Mouse (Mus musculus) MEL (cell line): ENCODE results near the gene Pnkp. TPM values are rescaled to one million over a fixed set of nuclear protein-coding genes. Genes with fewer than 3 reads are reported as not detected.

Experiments used
- DNase-seq: peaks from one replicate; pipeline ENCODE4 v3.0.0; 2011; ENCODE audit warnings: low read depth, low spot score
- H3K27ac ChIP-seq: 2 replicates; pipeline ENCODE4 v1.5.1; 2012; ENCODE audit warnings: low read depth, mild to moderate bottlenecking, control low read depth, low read length, moderate library complexity; ENCODE audit not compliant: control insufficient read depth
- H3K27me3 ChIP-seq, 2 experiments: fragments of 150-350 bp in 1 of 2; sonication (generic) in 1 of 2; 2 replicates each; pipeline ENCODE4 v1.6.1; 2012; ENCODE audit warnings: low read length in 2 of 2, mild to moderate bottlenecking in 2 of 2, improper control_type of control experiment in 1 of 2, moderate library complexity in 1 of 2; ENCODE audit not compliant: insufficient read depth in 2 of 2, control insufficient read depth in 1 of 2
- H3K36me3 ChIP-seq, 2 experiments: 2 replicates each; pipeline ENCODE4 v1.6.1; 2012 to 2014; ENCODE audit warnings: low read length in 2 of 2, improper control_type of control experiment in 1 of 2, inconsistent platforms in 1 of 2, mild to moderate bottlenecking in 1 of 2; ENCODE audit not compliant: insufficient read depth in 2 of 2, control insufficient read depth in 1 of 2
- H3K4me1 ChIP-seq, 2 experiments: fragments of 150-350 bp in 1 of 2; sonication (generic) in 1 of 2; 2 replicates each; pipeline ENCODE4 v1.6.1; 2012; ENCODE audit warnings: low read length in 2 of 2, improper control_type of control experiment in 1 of 2, mild to moderate bottlenecking in 1 of 2; ENCODE audit not compliant: insufficient read depth in 2 of 2, control insufficient read depth in 1 of 2
- H3K4me3 ChIP-seq, 2 experiments: fragments of 150-350 bp in 1 of 2; sonication (generic) in 1 of 2; 2 replicates each; pipeline ENCODE4 v1.5.1; 2012; ENCODE audit warnings: low read depth in 2 of 2, low read length in 2 of 2, mild to moderate bottlenecking in 2 of 2, moderate library complexity in 2 of 2, control low read depth in 1 of 2, improper control_type of control experiment in 1 of 2; ENCODE audit not compliant: control insufficient read depth in 1 of 2, insufficient read depth in 1 of 2
- H3K79me2 ChIP-seq: 2 replicates; pipeline ENCODE4 v1.6.1; 2012; ENCODE audit warnings: mild to moderate bottlenecking, low read length, moderate library complexity; ENCODE audit not compliant: control insufficient read depth, poor library complexity, insufficient read depth
- H3K9ac ChIP-seq: 2 replicates; pipeline ENCODE4 v1.6.1; 2012; ENCODE audit warnings: low read depth, mild to moderate bottlenecking, control low read depth, low read length, moderate library complexity; ENCODE audit not compliant: control insufficient read depth, poor library complexity, severe bottlenecking
- H3K9me3 ChIP-seq: fragments of 150-350 bp; sonication (generic); replicated peaks from 2 replicates; pipeline ENCODE4 v1.6.1; 2012; ENCODE audit warnings: mild to moderate bottlenecking, low read length, improper control_type of control experiment, moderate library complexity; ENCODE audit not compliant: insufficient read depth
- BHLHE40 ChIP-seq: IDR thresholded peaks from 2 replicates; pipeline ENCODE4 v1.6.1; 2012; ENCODE audit warnings: low read depth, mild to moderate bottlenecking, inconsistent platforms, low read length, improper control_type of control experiment, borderline replicate concordance
- CHD1 ChIP-seq: IDR thresholded peaks from 2 replicates; pipeline ENCODE4 v1.6.1; 2012; ENCODE audit warnings: low read depth, mild to moderate bottlenecking, inconsistent platforms, low read length, improper control_type of control experiment
- CHD2 ChIP-seq: IDR thresholded peaks from 2 replicates; pipeline ENCODE4 v1.6.1; 2011; ENCODE audit warnings: low read length, improper control_type of control experiment
- CTCF ChIP-seq, 3 experiments: IDR thresholded peaks in 2 of 3; conservative IDR thresholded peaks in 1 of 3; 2 replicates each; pipeline ENCODE4 v1.5.1; 2011 to 2012; ENCODE audit warnings: low read length in 3 of 3, low read depth in 2 of 3, mild to moderate bottlenecking in 2 of 3, improper control_type of control experiment in 1 of 3, inconsistent platforms in 1 of 3, mixed read lengths in 1 of 3, moderate library complexity in 1 of 3; ENCODE audit not compliant: control insufficient read depth in 1 of 3, insufficient read depth in 1 of 3, poor library complexity in 1 of 3, severe bottlenecking in 1 of 3
- E2F4 ChIP-seq: IDR thresholded peaks from 2 replicates; pipeline ENCODE4 v1.6.1; 2011; ENCODE audit warnings: low read depth, low read length, improper control_type of control experiment, borderline replicate concordance
- ELF1 ChIP-seq: IDR thresholded peaks from 2 replicates; pipeline ENCODE4 v1.6.1; 2014; ENCODE audit warnings: low read depth, mild to moderate bottlenecking, inconsistent platforms, low read length, improper control_type of control experiment, moderate library complexity
- EP300 ChIP-seq, 2 experiments: IDR thresholded peaks; 2 replicates each; pipeline ENCODE4 v1.6.1; 2011; ENCODE audit warnings: improper control_type of control experiment in 2 of 2, low read length in 2 of 2, low read depth in 1 of 2, mild to moderate bottlenecking in 1 of 2
- ETS1 ChIP-seq: IDR thresholded peaks from 2 replicates; pipeline ENCODE4 v1.6.1; 2012; ENCODE audit warnings: low read depth, mild to moderate bottlenecking, inconsistent platforms, low read length, improper control_type of control experiment, moderate library complexity
- GABPA ChIP-seq: IDR thresholded peaks from 2 replicates; pipeline ENCODE4 v1.6.1; 2012; ENCODE audit warnings: low read depth, mild to moderate bottlenecking, inconsistent platforms, low read length, improper control_type of control experiment, moderate library complexity
- GATA1 ChIP-seq: IDR thresholded peaks from 2 replicates; pipeline ENCODE4 v1.6.1; 2011; ENCODE audit warnings: low read depth, low read length, improper control_type of control experiment
- HCFC1 ChIP-seq: IDR thresholded peaks from 2 replicates; pipeline ENCODE4 v1.6.1; 2012; ENCODE audit warnings: low read depth, mild to moderate bottlenecking, inconsistent platforms, low read length, improper control_type of control experiment, moderate library complexity
- JUND ChIP-seq: IDR thresholded peaks from 2 replicates; pipeline ENCODE4 v1.6.1; 2011; ENCODE audit warnings: low read depth, mild to moderate bottlenecking, improper control_type of control experiment, low read length
- KAT2A ChIP-seq: conservative IDR thresholded peaks from 2 replicates; pipeline ENCODE4 v1.6.1; 2012; ENCODE audit warnings: low read depth, low read length, improper control_type of control experiment, inconsistent platforms
- MAFK ChIP-seq: IDR thresholded peaks from 2 replicates; pipeline ENCODE4 v1.6.1; 2011; ENCODE audit warnings: low read depth, mild to moderate bottlenecking, low read length, improper control_type of control experiment, borderline replicate concordance
- MAX ChIP-seq: IDR thresholded peaks from 2 replicates; pipeline ENCODE4 v1.6.1; 2011; ENCODE audit warnings: low read length, improper control_type of control experiment
- MAZ ChIP-seq: IDR thresholded peaks from 2 replicates; pipeline ENCODE4 v1.6.1; 2012; ENCODE audit warnings: low read depth, mild to moderate bottlenecking, inconsistent platforms, low read length, improper control_type of control experiment
- MEF2A ChIP-seq: IDR thresholded peaks from 2 replicates; pipeline ENCODE4 v1.6.1; 2014; ENCODE audit warnings: low read depth, mild to moderate bottlenecking, inconsistent platforms, low read length, improper control_type of control experiment; ENCODE audit not compliant: poor library complexity, insufficient replicate concordance, severe bottlenecking; ENCODE audit errors: extremely low read depth
- MXI1 ChIP-seq: IDR thresholded peaks from 2 replicates; pipeline ENCODE4 v1.6.1; 2011; ENCODE audit warnings: mild to moderate bottlenecking, low read depth, low read length, improper control_type of control experiment
- MYB ChIP-seq: IDR thresholded peaks from 2 replicates; pipeline ENCODE4 v1.6.1; 2011; ENCODE audit warnings: mild to moderate bottlenecking, low read depth, low read length, improper control_type of control experiment
- MYC ChIP-seq: IDR thresholded peaks from 2 replicates; pipeline ENCODE4 v1.6.1; 2011; ENCODE audit warnings: low read depth, mild to moderate bottlenecking, low read length, improper control_type of control experiment, moderate library complexity
- NELFE ChIP-seq: IDR thresholded peaks from 2 replicates; pipeline ENCODE4 v1.6.1; 2011; ENCODE audit warnings: low read depth, low read length, improper control_type of control experiment
- NRF1 ChIP-seq: IDR thresholded peaks from 2 replicates; pipeline ENCODE4 v1.6.1; 2014; ENCODE audit warnings: low read depth, mild to moderate bottlenecking, inconsistent platforms, low read length, improper control_type of control experiment, moderate library complexity; ENCODE audit not compliant: poor library complexity, insufficient read depth, severe bottlenecking
- POLR2AphosphoS5 ChIP-seq: IDR thresholded peaks from 2 replicates; pipeline ENCODE4 v1.6.1; 2012; ENCODE audit warnings: low read depth, borderline replicate concordance, mild to moderate bottlenecking, inconsistent platforms, low read length, moderate library complexity, mixed read lengths
- RAD21 ChIP-seq: IDR thresholded peaks from 2 replicates; pipeline ENCODE4 v1.6.1; 2011; ENCODE audit warnings: mild to moderate bottlenecking, low read depth, low read length, improper control_type of control experiment
- RCOR1 ChIP-seq: IDR thresholded peaks from 2 replicates; pipeline ENCODE4 v1.6.1; 2012; ENCODE audit warnings: low read depth, mild to moderate bottlenecking, inconsistent platforms, low read length, improper control_type of control experiment
- SIN3A ChIP-seq: IDR thresholded peaks from 2 replicates; pipeline ENCODE4 v1.6.1; 2012; ENCODE audit warnings: low read length, improper control_type of control experiment, inconsistent platforms
- SMC3 ChIP-seq: IDR thresholded peaks from 2 replicates; pipeline ENCODE4 v1.6.1; 2011; ENCODE audit warnings: low read depth, low read length, improper control_type of control experiment
- TAL1 ChIP-seq: IDR thresholded peaks from 2 replicates; pipeline ENCODE4 v1.6.1; 2012; ENCODE audit warnings: mild to moderate bottlenecking, inconsistent platforms, low read length, moderate library complexity, mixed read lengths
- TBP ChIP-seq: IDR thresholded peaks from 2 replicates; pipeline ENCODE4 v1.8.0; 2011; ENCODE audit warnings: low read depth, low read length, improper control_type of control experiment
- TCF12 ChIP-seq: IDR thresholded peaks from 2 replicates; pipeline ENCODE4 v1.6.1; 2014; ENCODE audit warnings: low read depth, mild to moderate bottlenecking, inconsistent platforms, low read length, improper control_type of control experiment, moderate library complexity
- USF1 ChIP-seq: IDR thresholded peaks from 2 replicates; pipeline ENCODE4 v1.6.1; 2014; ENCODE audit warnings: low read depth, mild to moderate bottlenecking, inconsistent platforms, low read length, improper control_type of control experiment, moderate library complexity
- USF2 ChIP-seq, 2 experiments: IDR thresholded peaks; 2 replicates each; pipeline ENCODE4 v1.6.1; 2011 to 2012; ENCODE audit warnings: improper control_type of control experiment in 2 of 2, low read length in 2 of 2, borderline replicate concordance in 1 of 2, inconsistent platforms in 1 of 2, low read depth in 1 of 2, mild to moderate bottlenecking in 1 of 2; ENCODE audit not compliant: insufficient read depth in 1 of 2
- ZC3H11A ChIP-seq: IDR thresholded peaks from 2 replicates; pipeline ENCODE4 v1.6.1; 2012; ENCODE audit warnings: low read depth, mild to moderate bottlenecking, inconsistent platforms, low read length, improper control_type of control experiment
- ZKSCAN1 ChIP-seq: IDR thresholded peaks from 2 replicates; pipeline ENCODE4 v1.6.1; 2012; ENCODE audit warnings: low read depth, mild to moderate bottlenecking, inconsistent platforms, low read length, improper control_type of control experiment, moderate library complexity
- ZMIZ1 ChIP-seq: IDR thresholded peaks from 2 replicates; pipeline ENCODE4 v1.6.1; 2012; ENCODE audit warnings: low read depth, mild to moderate bottlenecking, inconsistent platforms, low read length, improper control_type of control experiment, moderate library complexity
- ZNF384 ChIP-seq: IDR thresholded peaks from 2 replicates; pipeline ENCODE4 v1.6.1; 2012; ENCODE audit warnings: low read depth, mild to moderate bottlenecking, inconsistent platforms, low read length, improper control_type of control experiment
- polyA plus RNA-seq, 2 experiments: library from polyadenylated mRNA; stranded (reverse) in 1 of 2; unstranded in 1 of 2; fragments of >175 nt in 1 of 2; fragments of >200 nt in 1 of 2; gene quantifications; 2 replicates each; pipeline versions ENCODE4 v1.2.1 to v1.2.4; 2012; ENCODE audit warnings: low replicate concordance in 2 of 2, low read depth in 1 of 2; ENCODE audit not compliant: insufficient read length in 2 of 2, insufficient read depth in 1 of 2, missing spikeins in 1 of 2
- total RNA-seq: library from RNA; depleted of rRNA; stranded (reverse); fragments of 300-350 nt; gene quantifications from 2 replicates; pipeline ENCODE4 v1.2.3, GENCODE M21; 2012

Pnkp gene
- total and polyA plus RNA-seq, 3 experiments = 39.3 to 45.6 TPM; not detected in 1

GRCm38 (mm10) chr7:44892276-44892921, 35.5 kb downstream of the Pnkp start, which contains the start of gene Med25:
Med25 (minus strand) TSS chr7:44892712.
- Histone ChIP-seq H3K27me3 (no peaks in the 10 kb centered on the region), H3K27ac (peak within 1 kb of the TSS; percentile 95), H3K9me3 (no peaks in the 10 kb centered on the region), H3K4me1 (peaks cover 0 to 25% of the 10 kb centered on the region in 2 experiments; a peak in 2 of 4 replicates), H3K36me3 (peaks cover 0 to 10% of the 10 kb centered on the region in 2 experiments; a peak in 2 of 4 replicates), H3K79me2 (peaks cover 24% of the 10 kb centered on the region), H3K4me3 (peak within 1 kb of the TSS; percentile 63 to 88), H3K9ac (peak within 1 kb of the TSS; percentile 83)
- peak; percentile 95 for DNase-seq
- TF ChIP-seq EP300 (IDR thresholded peaks at IDR 0.05; ENCODE audit: low read depth in 1 of 2, low read length in 2 of 2) = peak in 1 of 2 experiments; percentile 11; a peak in 1 of 4 replicates
- no peak for TF ChIP-seq CHD2
- no peak for TF ChIP-seq ZNF384
- no peak for TF ChIP-seq ZC3H11A
- peak; percentile 54; the same call in 1 of the 2 replicates for TF ChIP-seq TCF12
- no peak for TF ChIP-seq GABPA
- TF ChIP-seq KAT2A = peak; percentile 80; the same call in 1 of the 2 replicates
- TF ChIP-seq MEF2A = no peak
- no peak for TF ChIP-seq E2F4
- TF ChIP-seq GATA1 = peak; percentile 25; the same call in 1 of the 2 replicates
- TF ChIP-seq NELFE = peak; percentile 96
- no peak for TF ChIP-seq MAZ
- no peak for TF ChIP-seq POLR2AphosphoS5
- TF ChIP-seq TAL1 = no peak
- TF ChIP-seq RCOR1 = peak; percentile 40; the same call in 1 of the 2 replicates
- no peak for TF ChIP-seq ZKSCAN1
- TF ChIP-seq HCFC1 = peak; percentile 97
- TF ChIP-seq SIN3A = peak; percentile 90
- peak; percentile 40; the same call in 1 of the 2 replicates for TF ChIP-seq ELF1
- TF ChIP-seq CHD1 = no peak
- no peak for TF ChIP-seq SMC3
- peak; percentile 84 for TF ChIP-seq MXI1
- 0 out of 2 replicates have a peak, but pooled peaks have one; percentile 39 for TF ChIP-seq ZMIZ1
- no peak for TF ChIP-seq CTCF (IDR thresholded peaks at IDR 0.05 in 2 of 3, conservative IDR thresholded peaks at IDR 0.05 in 1 of 3; ENCODE audit: control insufficient read depth in 1 of 3, insufficient read depth in 1 of 3, low read depth in 2 of 3, low read length in 3 of 3, poor library complexity in 1 of 3, severe bottlenecking in 1 of 3)
- TF ChIP-seq BHLHE40 = no peak
- TF ChIP-seq JUND = no peak
- no peak for TF ChIP-seq MAFK
- TF ChIP-seq MAX = no peak
- TF ChIP-seq MYC = no peak
- peak; percentile 81 for TF ChIP-seq NRF1
- no peak for TF ChIP-seq USF1
- peak; percentile 22; the same call in 1 of the 2 replicates for TF ChIP-seq MYB
- no peak for TF ChIP-seq USF2 (IDR thresholded peaks at IDR 0.05; ENCODE audit: borderline replicate concordance in 1 of 2, insufficient read depth in 1 of 2, low read depth in 1 of 2, low read length in 2 of 2)
- TF ChIP-seq RAD21 = no peak
- TF ChIP-seq TBP = peak; percentile 41; the same call in 1 of the 2 replicates
- TF ChIP-seq ETS1 = no peak
